Mouse (Mus musculus): ENCODE results near the gene Il15ra. TPM values are rescaled to one million over a fixed set of nuclear protein-coding genes. Genes with fewer than 3 reads are reported as not detected.

Gene Il15ra
- total RNA-seq, 2 experiments from 2014 or later = 10.3 to 11.8 TPM

DNA sequence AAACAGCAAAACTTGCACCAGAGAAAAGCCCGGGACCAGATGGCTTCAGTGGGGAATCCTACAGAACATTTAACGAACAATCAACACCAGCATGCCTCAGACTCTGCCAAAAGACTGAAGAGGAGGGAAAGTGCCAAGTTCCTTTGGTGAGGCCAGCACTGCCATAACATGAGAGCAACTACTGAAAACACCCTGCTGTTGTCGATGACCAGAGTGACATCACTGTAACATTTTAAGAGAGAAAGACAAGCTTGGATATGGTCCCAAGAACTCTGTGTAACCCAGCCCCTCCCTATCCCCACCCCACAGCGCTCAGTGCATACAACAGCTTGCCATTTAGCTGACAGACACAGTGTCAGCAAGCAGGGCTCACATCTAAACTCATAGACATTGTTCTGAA lies 60.6 kb downstream of the Il15ra start:
- intact Hi-C loops (cut with DNase I) = no loop called here
- no peak overlapping the region for H3K27ac ChIP-seq
- DNase-seq (ENCODE audit: extremely low spot score in 1 of 2, low spot score in 2 of 2) = no peak
- H3K4me3 ChIP-seq = no peak overlapping the region
- TF ChIP-seq CTCF (IDR thresholded peaks at IDR 0.05) = no peak

DNA sequence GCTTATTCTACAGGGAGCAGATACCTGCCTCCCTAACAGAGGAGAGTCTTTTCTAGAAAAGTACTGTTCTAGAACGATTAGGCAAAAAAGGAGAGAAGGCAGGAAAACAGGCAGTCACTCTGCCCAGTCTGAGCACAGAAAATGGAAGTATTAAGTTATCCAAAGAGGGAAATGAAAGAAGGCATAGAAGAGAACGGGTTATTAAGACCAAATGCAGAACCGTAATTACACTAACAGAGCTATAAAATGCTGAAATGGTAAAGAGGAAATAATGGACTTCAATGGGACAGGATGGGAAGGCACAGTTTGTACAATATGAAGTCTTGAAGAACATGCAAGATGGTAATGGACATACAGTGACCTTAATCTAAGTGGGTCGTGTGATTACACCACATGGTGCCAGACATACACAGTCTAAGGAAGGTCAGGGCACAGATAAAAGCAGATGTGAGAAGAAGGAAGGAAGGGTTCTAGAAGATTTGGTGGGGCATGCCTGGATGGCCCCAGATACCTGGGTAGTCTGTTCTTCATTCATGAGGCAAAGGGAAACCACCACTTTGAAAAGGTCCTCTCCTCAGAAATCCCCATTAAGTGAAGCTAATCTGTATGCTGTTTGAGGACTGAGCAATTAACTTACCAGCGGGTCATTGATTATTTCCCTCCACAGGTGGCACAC lies 61.5 kb downstream of the Il15ra start:
- no peak for TF ChIP-seq CTCF (IDR thresholded peaks at IDR 0.05)
- no peak for DNase-seq (ENCODE audit: extremely low spot score in 1 of 2, low spot score in 2 of 2)

DNA sequence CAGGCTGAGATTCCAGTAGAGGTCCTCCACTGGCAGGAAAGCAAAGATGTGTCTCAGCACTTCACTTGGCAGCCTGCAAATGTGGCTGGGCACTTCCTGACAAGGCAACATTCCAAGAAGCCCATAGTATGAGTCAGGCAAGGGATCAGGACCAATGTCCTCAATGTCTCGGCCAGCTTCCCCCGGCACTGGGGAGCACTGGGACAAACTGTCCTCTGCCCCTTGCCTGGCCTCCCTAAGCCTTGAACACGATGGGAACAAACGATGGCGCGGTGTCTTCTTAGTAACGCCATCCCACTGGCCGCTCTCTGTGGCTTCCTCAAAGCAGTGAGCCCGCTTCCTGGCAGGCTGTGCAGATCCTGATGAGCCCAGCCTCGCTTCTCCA lies 62.1 kb downstream of the Il15ra start:
- TF ChIP-seq CTCF (IDR thresholded peaks at IDR 0.05) = no peak

More for the DNA sequence above, 61.5 kb downstream of the Il15ra start:
- intact Hi-C loops (cut with DNase I) = no loop called here
- no peak overlapping the region for H3K27ac ChIP-seq
- H3K4me3 ChIP-seq = no peak overlapping the region

DNA sequence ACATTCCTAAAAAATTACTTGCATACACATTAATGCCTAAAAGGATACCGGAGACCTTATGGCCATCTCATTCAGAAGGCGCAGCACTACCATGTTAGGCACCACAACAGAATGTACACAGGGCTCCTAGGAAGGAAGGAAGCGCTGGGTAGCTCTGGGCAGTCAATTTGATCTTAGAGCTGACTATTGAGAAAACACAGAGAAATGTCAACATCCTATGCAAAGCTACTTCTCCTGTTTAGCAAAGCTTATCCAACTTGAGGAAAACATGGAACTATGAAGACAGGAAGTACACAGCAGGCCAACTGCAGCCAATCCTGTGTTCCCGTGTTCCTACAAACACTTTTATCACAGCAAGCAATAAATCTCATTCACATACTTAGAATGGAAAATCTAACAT lies 66.6 kb downstream of the Il15ra start:
- DNase-seq (ENCODE audit: extremely low spot score in 1 of 2, low spot score in 2 of 2) = no peak
- intact Hi-C loops (cut with DNase I) = loop anchor here (2.0 kb wide), 1 partner anchor 521 kb away; no protein-coding TSS in a partner anchor
- peak overlapping the region; percentile 72 for H3K27ac ChIP-seq
- no peak overlapping the region for H3K4me3 ChIP-seq
- no peak for TF ChIP-seq CTCF (IDR thresholded peaks at IDR 0.05)

More for the DNA sequence above, 62.1 kb downstream of the Il15ra start:
- H3K4me3 ChIP-seq = no peak overlapping the region
- no peak for DNase-seq (ENCODE audit: extremely low spot score in 1 of 2, low spot score in 2 of 2)
- intact Hi-C loops (cut with DNase I) = no loop called here
- H3K27ac ChIP-seq = no peak overlapping the region

DNA sequence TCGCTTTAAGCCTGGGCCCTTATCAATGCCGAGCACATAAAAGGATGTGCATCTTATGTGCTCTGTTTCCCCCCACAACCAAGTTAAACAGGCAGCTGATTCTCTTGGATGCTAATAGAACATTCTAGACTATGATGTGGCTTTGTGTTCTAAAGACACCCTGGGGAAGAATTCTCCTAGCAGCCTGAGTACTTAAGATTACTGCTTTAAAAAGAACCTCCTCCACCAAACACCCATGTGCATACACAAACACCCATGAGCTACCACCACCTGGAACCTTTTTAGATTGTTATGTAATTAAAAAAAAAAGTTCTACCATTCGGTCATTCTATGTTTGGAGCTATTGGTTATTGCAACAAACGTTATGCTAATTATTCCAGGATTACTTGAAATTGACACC lies 67.3 kb downstream of the Il15ra start:
- no peak overlapping the region for H3K4me3 ChIP-seq
- intact Hi-C loops (cut with DNase I) = loop anchor here (2.0 kb wide), 1 partner anchor 520 kb away; no protein-coding TSS in a partner anchor
- no peak for DNase-seq (ENCODE audit: extremely low spot score in 1 of 2, low spot score in 2 of 2)
- peak overlapping the region; percentile 72 for H3K27ac ChIP-seq
- TF ChIP-seq CTCF (IDR thresholded peaks at IDR 0.05) = no peak

DNA sequence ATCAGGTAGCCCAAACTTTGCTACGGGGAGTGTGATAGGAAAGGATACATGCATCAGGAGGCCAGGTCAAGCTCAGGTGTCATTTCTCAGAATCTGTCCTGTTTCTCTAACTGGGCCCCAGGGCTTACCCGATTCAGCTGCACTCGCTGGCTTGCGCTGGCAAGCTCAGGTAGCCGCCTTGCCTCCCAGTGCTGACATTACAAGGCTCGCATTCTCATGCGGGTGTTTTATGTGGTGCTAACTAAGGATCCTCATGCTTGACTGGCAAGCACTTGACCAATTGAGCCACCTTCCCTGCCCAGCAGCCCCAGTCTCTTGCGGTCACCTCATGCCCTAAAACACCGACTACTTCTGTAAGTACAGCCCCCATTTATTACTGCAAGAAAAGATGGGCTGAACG lies 69.3 kb downstream of the Il15ra start:
- TF ChIP-seq CTCF (IDR thresholded peaks at IDR 0.05) = no peak
- DNase-seq (ENCODE audit: extremely low spot score in 1 of 2, low spot score in 2 of 2) = no peak
- Histone ChIP-seq H3K4me3 (no peak overlapping the region), H3K27ac (no peak overlapping the region)
- intact Hi-C loops (cut with DNase I) = no loop called here

DNA sequence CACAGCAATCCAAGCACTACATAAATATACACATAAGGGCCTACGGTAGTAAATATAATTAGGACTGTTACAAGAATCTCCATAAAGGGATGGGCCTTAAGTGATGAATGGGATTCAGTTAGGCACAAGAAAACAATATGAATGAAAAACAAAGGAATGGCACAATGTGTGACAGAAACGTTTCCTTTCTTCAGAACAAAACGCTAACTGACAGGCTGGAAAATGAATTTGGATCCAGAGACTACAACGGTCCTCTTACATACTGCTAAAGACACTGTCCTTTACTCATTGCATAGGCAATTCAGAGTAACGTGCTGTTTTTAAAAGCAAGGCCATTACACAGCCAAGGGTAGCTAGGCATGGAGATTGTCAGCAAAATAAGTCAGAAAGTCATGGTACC lies 70.0 kb downstream of the Il15ra start:
- intact Hi-C loops (cut with DNase I) = loop anchor here (5.0 kb wide), 1 partner anchor 68 kb away; the partner anchor contains the start of gene Il15ra
- TF ChIP-seq CTCF (IDR thresholded peaks at IDR 0.05) = no peak
- no peak for DNase-seq (ENCODE audit: extremely low spot score in 1 of 2, low spot score in 2 of 2)
- Histone ChIP-seq H3K4me3 (no peak overlapping the region), H3K27ac (no peak overlapping the region)

DNA sequence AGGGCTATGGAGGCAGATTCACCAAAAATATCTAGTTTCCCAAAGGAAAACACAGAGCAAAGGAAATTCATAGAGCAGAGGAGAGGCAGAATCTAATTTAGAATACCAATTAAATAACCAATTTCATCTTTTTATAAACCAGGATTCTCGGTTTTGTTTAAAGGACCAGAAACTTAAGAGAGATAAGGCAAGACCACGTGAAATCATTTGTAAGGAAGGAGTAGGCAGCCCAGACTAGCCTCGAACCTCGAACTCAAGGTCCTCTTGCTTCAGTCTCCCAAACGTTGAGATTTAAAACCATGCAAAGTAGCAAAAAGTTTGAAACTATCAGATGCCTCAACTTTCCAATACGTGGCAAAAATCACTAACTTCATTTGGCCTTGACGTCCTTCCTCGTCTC lies 71.3 kb downstream of the Il15ra start:
- peak overlapping the region; percentile 97 for H3K27ac ChIP-seq
- peak overlapping the region; percentile 87 for H3K4me3 ChIP-seq
- TF ChIP-seq CTCF (IDR thresholded peaks at IDR 0.05) = no peak
- DNase-seq (ENCODE audit: extremely low spot score in 1 of 2, low spot score in 2 of 2) = no peak
- intact Hi-C loops (cut with DNase I) = loop anchor here (5.0 kb wide), 1 partner anchor 69 kb away; the partner anchor contains the start of gene Il15ra

DNA sequence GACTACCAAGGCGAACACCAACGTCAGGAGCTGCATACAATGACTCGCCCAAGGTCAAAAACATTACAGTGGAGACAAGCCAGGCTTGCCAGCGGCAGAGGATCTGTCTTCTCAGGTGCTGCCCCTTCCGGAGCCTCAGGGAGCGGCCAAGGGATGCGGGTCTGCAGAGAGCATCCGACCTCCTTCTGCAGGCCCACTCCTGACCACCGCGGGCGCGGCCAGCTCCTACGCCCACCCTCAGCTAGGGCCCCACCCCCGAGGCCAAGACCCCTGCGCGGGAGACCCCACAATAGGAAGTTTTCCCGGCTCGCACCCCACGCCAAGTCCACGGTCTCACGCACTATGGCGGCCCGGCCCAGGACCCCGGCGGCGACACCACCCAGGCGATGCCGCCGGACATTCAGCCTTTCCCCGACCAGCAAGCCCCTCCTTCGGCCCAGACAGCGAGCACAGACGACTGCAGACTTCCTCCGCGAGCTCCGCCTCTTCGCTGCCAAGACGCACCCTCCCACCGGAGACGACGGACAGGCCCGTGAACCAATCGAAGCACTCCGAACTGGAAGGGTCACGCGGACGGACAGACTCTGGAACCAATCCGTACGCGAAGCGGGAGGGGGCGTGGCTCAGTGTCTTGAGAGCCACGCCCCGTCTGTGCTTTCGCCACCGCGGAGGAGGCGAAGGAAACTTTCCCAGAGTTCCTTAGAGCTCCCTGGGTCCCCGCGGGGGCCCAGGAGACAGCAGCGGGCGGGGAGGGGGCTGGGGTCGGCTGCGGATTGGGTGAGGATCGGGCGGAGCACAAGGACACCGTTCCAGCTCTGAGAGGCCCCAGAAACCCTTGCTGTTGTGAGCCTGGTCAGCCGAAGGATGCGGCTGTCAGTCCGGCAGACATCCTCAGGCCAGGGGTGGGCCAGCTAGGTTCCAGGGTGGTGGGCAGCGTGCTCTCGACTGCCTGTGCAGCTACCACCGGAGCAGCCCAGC lies 72.3 kb downstream of the Il15ra start, which contains the start of the genes Fbh1 and Ankrd16:
Gene Fbh1 (minus strand): TSS at position 492 of the 978 bp plus-strand sequence.
Gene Ankrd16 (plus strand): TSS at position 786 of the 978 bp plus-strand sequence.
- Histone ChIP-seq H3K4me3 (peak within 1 kb of the TSS; percentile 87), H3K27ac (peak within 1 kb of the TSS; percentile 97)
- intact Hi-C loops (cut with DNase I) = loop anchor here (2.0 to 5.0 kb wide), 2 partner anchors 70 to 175 kb away; partner anchors contain the start of gene Il15ra
- TF ChIP-seq CTCF (IDR thresholded peaks at IDR 0.05) = peak; percentile 21
- peak; percentile 100 for DNase-seq (ENCODE audit: extremely low spot score in 1 of 2, low spot score in 2 of 2)

DNA sequence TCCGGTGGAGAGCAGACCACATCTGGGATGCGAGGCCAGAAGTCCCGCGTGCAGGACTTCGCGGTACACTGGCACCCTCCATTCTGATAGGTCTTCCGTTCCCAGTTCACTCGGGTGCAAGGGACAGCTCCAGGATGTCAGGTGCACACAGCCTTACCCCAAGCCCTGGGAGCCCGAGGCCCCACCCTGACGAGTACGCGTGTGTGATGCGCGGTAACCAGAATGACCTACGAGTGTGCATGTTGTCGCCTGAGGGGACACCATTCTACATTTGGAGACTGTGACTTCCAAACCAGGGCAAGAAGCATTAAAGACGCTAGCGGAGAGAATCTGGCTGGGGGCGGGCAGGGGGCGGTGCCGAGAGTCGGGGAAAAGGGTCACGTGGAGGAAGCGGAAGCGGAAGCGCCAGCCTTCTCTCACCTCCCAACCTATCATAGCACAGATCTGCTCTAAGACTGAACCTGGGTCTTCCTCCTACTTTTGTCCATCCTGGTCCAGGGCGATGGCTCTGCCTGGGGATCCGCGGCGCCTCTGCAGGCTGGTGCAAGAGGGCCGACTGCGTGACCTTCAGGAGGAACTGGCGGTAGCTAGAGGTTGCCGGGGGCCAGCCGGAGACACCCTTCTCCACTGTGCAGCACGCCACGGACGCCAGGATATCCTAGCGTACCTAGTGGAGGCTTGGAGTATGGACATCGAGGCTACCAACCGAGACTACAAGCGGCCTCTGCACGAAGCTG lies 73.2 kb downstream of the Il15ra start:
- intact Hi-C loops (cut with DNase I) = loop anchor here (2.0 to 5.0 kb wide), 2 partner anchors 71 to 175 kb away; partner anchors contain the start of gene Il15ra

More for the DNA sequence above, 73.2 kb downstream of the Il15ra start:
- TF ChIP-seq CTCF (IDR thresholded peaks at IDR 0.05) = peak; percentile 19
- DNase-seq (ENCODE audit: extremely low spot score in 1 of 2, low spot score in 2 of 2) = peak; percentile 78 to 80
- Histone ChIP-seq H3K4me3 (peak overlapping the region; percentile 87), H3K27ac (peak overlapping the region; percentile 97)

Other genes starting within 250 kb of the Il15ra start
- 10 to 100 TPM; 33.8 to 47.2 TPM for gene Pfkfb3, start 151.2 kb upstream of the Il15ra start, total RNA-seq (2021)
- gene Rbm17, start 101.1 kb upstream of the Il15ra start, total RNA-seq (2021) = 10 to 100 TPM; 84.7 to 86.9 TPM
- not detected for gene Gm17490, start 79.0 kb upstream of the Il15ra start, total RNA-seq (2021)
- under 1 TPM in 1 of 2 experiments, not detected in 1; 0.07 TPM for gene Il2ra, start 62.5 kb upstream of the Il15ra start, total RNA-seq (2021)
- gene Fbh1, start 72.3 kb downstream of the Il15ra start, total RNA-seq (2021) = 100 to 1,000 TPM; 114 to 123 TPM
- gene Ankrd16, start 72.6 kb downstream of the Il15ra start, total RNA-seq (2021) = 10 to 100 TPM; 60.3 to 69.0 TPM

All from left cerebral cortex, adult 2 months (tissue).